Mouse (Mus musculus): ENCODE measurements at regions not wholly inside any gene's neighbourhood (a gene's known extent, or its start where the extent isn't known, plus 50 kb on each side); places are given as distances from the start of the nearest gene placed in this dataset.

DNA sequence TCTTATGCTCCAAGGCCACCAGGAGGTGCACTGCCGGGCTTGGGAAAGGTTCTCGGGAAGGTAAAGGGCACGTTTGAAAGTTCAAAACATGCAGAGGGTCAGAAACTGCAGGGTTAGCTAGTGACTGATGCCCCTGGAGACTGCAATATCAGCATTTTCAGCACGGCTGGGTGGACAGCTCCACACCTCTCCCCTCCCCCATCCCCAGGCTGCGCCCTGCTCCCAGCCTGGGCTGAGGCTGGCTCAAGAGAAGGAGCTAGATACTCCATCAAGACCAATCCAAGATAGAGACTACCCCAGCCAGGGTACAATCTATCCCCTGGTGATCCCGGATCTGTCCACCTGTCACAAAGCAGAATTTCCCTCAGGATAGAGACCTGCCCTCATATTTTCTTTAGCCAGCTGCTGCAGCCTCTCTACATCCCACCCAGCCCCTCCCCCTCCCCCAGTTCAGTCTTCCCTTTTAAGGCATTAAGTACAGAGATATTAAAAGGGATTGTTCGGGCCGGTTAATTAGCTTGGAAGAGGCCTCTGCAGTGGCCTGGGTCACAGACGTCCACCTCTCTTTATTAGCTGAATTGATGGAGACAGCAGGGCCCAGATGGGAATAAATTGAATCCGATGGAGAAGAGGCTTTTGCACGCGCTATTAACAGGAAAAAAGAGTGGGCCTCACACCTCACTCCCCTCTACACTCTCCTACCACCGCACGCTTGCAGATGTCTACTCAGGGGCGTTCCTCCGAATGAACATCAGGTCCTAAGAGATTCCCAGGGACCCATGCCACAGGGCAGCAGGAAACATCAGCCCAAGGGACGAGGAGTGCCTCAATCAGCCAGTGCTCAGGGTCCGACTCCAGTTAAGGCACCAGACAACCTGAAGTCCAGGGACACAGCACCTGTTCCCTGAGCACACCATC lies 119.8 kb downstream of the Plxna1 start:
- Histone ChIP-seq H3K9me3 (replicated peaks; ENCODE audit: control insufficient read depth, low read length) (no peaks in the 10 kb centered on the region), H3K36me3 (replicated peaks; ENCODE audit: control insufficient read depth, insufficient read depth, low read depth, low read length) (no peaks in the 10 kb centered on the region), H3K9ac (replicated peaks; ENCODE audit: low read length) (no peak overlapping the region), H3K4me1 (ENCODE audit: control insufficient read depth, insufficient read depth, low read length) (no peaks in the 10 kb centered on the region), H3K27ac (replicated peaks; ENCODE audit: low read depth, low read length) (no peak overlapping the region), H3K4me2 (ENCODE audit: low read depth, low read length) (no peak overlapping the region), H3K4me3 (ENCODE audit: low read depth, low read length) (no peak overlapping the region), H3K27me3 (ENCODE audit: control insufficient read depth, insufficient read depth, low read length) (no peaks in the 10 kb centered on the region)
- ATAC-seq (replicated peaks; ENCODE audit: insufficient number of reproducible peaks, low FRiP score, low TSS enrichment, low read depth) (peak; percentile 73; the same call in 1 of the 2 replicates), DNase-seq (ENCODE audit: low spot score) (peak; percentile 71)
- 21% methylated on average over 18 of the region's 18 CpGs for WGBS

DNA sequence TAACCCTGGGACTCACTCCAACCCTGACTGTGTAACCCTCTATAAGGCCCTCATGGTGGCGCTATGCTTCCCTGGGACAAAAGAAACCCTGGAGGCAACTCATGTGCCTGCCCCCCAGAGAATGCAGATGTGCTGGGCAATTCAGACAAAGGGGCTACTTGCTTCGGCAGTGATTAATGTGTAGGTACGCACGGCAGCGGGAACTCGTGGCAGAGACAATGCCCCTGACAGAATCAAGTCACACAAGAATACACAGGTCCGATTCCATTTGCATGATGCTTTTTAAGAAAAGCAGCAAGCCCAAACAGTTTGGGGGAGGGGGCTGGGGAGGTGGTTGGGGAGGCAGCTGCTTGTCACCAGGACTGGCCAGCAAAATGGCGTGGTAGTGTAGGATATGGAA lies 116.9 kb downstream of the Plxna1 start:
- H3K4me1 ChIP-seq (ENCODE audit: control insufficient read depth, insufficient read depth, low read length) = no peaks in the 10 kb centered on the region
- H3K27ac ChIP-seq (replicated peaks; ENCODE audit: low read depth, low read length) = no peak overlapping the region
- no peak overlapping the region for H3K9ac ChIP-seq (replicated peaks; ENCODE audit: low read length)
- H3K36me3 ChIP-seq (replicated peaks; ENCODE audit: control insufficient read depth, insufficient read depth, low read depth, low read length) = no peaks in the 10 kb centered on the region
- ATAC-seq (replicated peaks; ENCODE audit: insufficient number of reproducible peaks, low FRiP score, low TSS enrichment, low read depth) (no peak), DNase-seq (ENCODE audit: low spot score) (no peak)
- no peaks in the 10 kb centered on the region for H3K27me3 ChIP-seq (ENCODE audit: control insufficient read depth, insufficient read depth, low read length)
- no peaks in the 10 kb centered on the region for H3K9me3 ChIP-seq (replicated peaks; ENCODE audit: control insufficient read depth, low read length)
- 61% methylated on average over 8 of the region's 8 CpGs for WGBS
- no peak overlapping the region for H3K4me2 ChIP-seq (ENCODE audit: low read depth, low read length)
- no peak overlapping the region for H3K4me3 ChIP-seq (ENCODE audit: low read depth, low read length)

DNA sequence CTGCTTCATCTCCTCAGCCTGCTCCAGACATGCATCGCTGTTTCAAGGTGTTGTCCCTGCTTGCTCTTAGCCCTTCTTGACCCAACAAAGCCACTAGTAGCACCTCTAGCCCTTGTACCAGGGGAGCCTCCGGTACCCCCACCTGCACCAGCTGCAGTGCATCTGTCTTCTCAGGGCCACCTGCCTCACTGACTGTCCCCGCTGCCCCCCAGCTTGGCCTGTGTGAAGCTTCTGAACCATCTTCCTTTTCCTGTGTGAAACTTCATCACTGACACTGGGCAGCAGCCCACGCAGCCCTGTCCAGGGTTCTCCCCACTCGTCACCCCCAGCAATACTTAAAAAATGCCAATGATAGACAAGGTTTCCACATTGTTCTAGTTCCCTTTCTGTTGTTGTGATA lies 116.2 kb downstream of the Plxna1 start:
- Histone ChIP-seq H3K36me3 (replicated peaks; ENCODE audit: control insufficient read depth, insufficient read depth, low read depth, low read length) (no peaks in the 10 kb centered on the region), H3K4me3 (ENCODE audit: low read depth, low read length) (no peak overlapping the region), H3K27ac (replicated peaks; ENCODE audit: low read depth, low read length) (no peak overlapping the region), H3K4me2 (ENCODE audit: low read depth, low read length) (no peak overlapping the region), H3K9ac (replicated peaks; ENCODE audit: low read length) (no peak overlapping the region), H3K4me1 (ENCODE audit: control insufficient read depth, insufficient read depth, low read length) (no peaks in the 10 kb centered on the region), H3K9me3 (replicated peaks; ENCODE audit: control insufficient read depth, low read length) (no peaks in the 10 kb centered on the region), H3K27me3 (ENCODE audit: control insufficient read depth, insufficient read depth, low read length) (no peaks in the 10 kb centered on the region)
- ATAC-seq (replicated peaks; ENCODE audit: insufficient number of reproducible peaks, low FRiP score, low TSS enrichment, low read depth) = no peak
- no peak for DNase-seq (ENCODE audit: low spot score)
- WGBS = 92% methylated on average over 5 of the region's 5 CpGs

DNA sequence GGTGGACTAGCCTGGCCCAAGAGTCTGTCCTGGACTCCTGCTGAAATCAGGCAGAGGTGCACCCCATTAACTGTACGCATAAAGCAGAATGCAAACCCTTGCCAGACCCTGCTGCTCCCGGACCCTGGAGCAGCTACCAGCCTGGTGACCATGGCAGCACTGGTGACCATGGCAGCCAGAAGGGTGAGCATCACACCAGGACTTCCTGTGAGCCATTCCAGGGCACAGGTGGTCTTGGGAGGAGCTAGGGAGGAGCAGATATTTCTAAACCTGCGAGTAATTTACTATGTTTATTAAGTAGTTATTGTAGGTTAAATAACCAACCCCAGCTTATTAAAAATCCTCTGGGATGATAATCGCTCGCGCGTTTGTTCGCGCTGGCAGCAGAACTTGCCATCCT lies 113.8 kb downstream of the Plxna1 start:
- Histone ChIP-seq H3K36me3 (replicated peaks; ENCODE audit: control insufficient read depth, insufficient read depth, low read depth, low read length) (no peaks in the 10 kb centered on the region), H3K9me3 (replicated peaks; ENCODE audit: control insufficient read depth, low read length) (no peaks in the 10 kb centered on the region), H3K4me3 (ENCODE audit: low read depth, low read length) (no peak overlapping the region), H3K4me1 (ENCODE audit: control insufficient read depth, insufficient read depth, low read length) (no peaks in the 10 kb centered on the region), H3K27me3 (ENCODE audit: control insufficient read depth, insufficient read depth, low read length) (no peaks in the 10 kb centered on the region), H3K9ac (replicated peaks; ENCODE audit: low read length) (no peak overlapping the region), H3K27ac (replicated peaks; ENCODE audit: low read depth, low read length) (no peak overlapping the region), H3K4me2 (ENCODE audit: low read depth, low read length) (no peak overlapping the region)
- ATAC-seq (replicated peaks; ENCODE audit: insufficient number of reproducible peaks, low FRiP score, low TSS enrichment, low read depth) = no peak
- no peak for DNase-seq (ENCODE audit: low spot score)
- 77% methylated on average over 9 of the region's 9 CpGs for WGBS

- 83% methylated on average over 8 of the region's 8 CpGs for WGBS
- H3K4me2 ChIP-seq (ENCODE audit: low read depth, low read length) = no peak overlapping the region
- H3K9ac ChIP-seq (replicated peaks; ENCODE audit: low read length) = no peak overlapping the region
- no peaks in the 10 kb centered on the region for H3K4me1 ChIP-seq (ENCODE audit: control insufficient read depth, insufficient read depth, low read length)
- no peaks in the 10 kb centered on the region for H3K27me3 ChIP-seq (ENCODE audit: control insufficient read depth, insufficient read depth, low read length)
- H3K36me3 ChIP-seq (replicated peaks; ENCODE audit: control insufficient read depth, insufficient read depth, low read depth, low read length) = no peaks in the 10 kb centered on the region
- H3K27ac ChIP-seq (replicated peaks; ENCODE audit: low read depth, low read length) = no peak overlapping the region
- ATAC-seq (replicated peaks; ENCODE audit: insufficient number of reproducible peaks, low FRiP score, low TSS enrichment, low read depth) (no peak), DNase-seq (ENCODE audit: low spot score) (no peak)
- H3K4me3 ChIP-seq (ENCODE audit: low read depth, low read length) = no peak overlapping the region
- no peaks in the 10 kb centered on the region for H3K9me3 ChIP-seq (replicated peaks; ENCODE audit: control insufficient read depth, low read length)
Measured at GRCm38 (mm10) chr6:89249303-89249702, 113.1 kb downstream of the Plxna1 start.

GRCm38 (mm10) chr6:89251641-89252040 lies 110.8 kb downstream of the Plxna1 start:
- Histone ChIP-seq H3K9ac (replicated peaks; ENCODE audit: low read length) (no peak overlapping the region), H3K27me3 (ENCODE audit: control insufficient read depth, insufficient read depth, low read length) (no peaks in the 10 kb centered on the region), H3K27ac (replicated peaks; ENCODE audit: low read depth, low read length) (no peak overlapping the region), H3K36me3 (replicated peaks; ENCODE audit: control insufficient read depth, insufficient read depth, low read depth, low read length) (no peaks in the 10 kb centered on the region), H3K4me1 (ENCODE audit: control insufficient read depth, insufficient read depth, low read length) (no peaks in the 10 kb centered on the region), H3K9me3 (replicated peaks; ENCODE audit: control insufficient read depth, low read length) (no peaks in the 10 kb centered on the region), H3K4me3 (ENCODE audit: low read depth, low read length) (no peak overlapping the region), H3K4me2 (ENCODE audit: low read depth, low read length) (no peak overlapping the region)
- DNase-seq (ENCODE audit: low spot score) = no peak
- no peak for ATAC-seq (replicated peaks; ENCODE audit: insufficient number of reproducible peaks, low FRiP score, low TSS enrichment, low read depth)
- 91% methylated on average over 4 of the region's 4 CpGs for WGBS

DNA sequence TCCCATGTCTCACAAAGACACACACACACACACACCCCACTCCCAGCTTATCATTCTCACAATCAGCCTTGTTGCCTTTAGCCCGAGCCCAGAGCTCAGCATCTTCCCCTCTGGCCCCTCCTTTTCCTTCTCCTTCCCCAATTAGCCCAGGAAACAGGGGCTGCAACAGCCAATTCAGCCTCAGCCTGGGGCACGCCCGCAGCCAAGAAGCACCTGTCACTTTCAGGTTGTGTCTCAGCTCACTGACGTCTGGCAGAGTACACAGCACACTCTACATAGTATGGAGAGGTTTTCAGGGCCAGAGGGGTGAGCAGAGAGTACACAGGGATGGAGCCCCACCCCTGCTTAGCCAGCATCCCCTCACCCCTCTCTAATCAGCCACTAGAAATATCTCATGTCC lies 106.4 kb downstream of the Plxna1 start:
- Histone ChIP-seq H3K27ac (replicated peaks; ENCODE audit: low read depth, low read length) (no peak overlapping the region), H3K4me2 (ENCODE audit: low read depth, low read length) (no peak overlapping the region)

DNA sequence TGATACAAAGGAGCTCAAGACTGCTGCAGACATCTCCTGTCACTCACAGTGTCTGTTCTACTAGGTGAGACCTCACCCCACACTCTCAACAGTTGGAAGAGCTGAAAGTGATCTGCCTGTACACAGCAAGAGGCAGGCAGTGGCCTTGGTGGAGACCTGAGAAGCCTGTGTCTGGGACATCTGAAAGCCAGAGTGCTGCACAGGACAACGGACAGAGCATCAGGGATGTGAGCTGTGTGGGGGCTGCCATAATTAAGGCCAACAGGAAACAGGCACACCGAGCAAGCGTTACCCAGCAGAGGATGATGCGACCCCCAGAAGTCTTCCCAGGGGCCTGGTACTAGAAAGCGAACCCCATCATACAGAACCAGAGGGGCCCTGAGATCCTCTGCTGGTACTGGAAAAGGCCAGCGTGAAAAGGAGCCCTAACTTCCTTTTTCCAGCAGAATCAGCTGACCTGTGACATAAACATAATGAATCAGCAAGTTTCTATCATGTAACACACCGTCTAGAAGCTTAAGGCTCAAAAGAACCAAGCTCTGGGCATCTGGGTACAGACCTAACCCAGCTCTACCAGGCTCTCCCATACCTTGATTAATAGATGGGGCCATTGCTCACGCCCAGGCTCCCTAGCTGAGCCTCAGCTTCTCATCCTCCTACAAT lies 105.7 kb downstream of the Plxna1 start:
- Histone ChIP-seq H3K36me3 (replicated peaks; ENCODE audit: control insufficient read depth, insufficient read depth, low read depth, low read length) (no peaks in the 10 kb centered on the region), H3K9me3 (replicated peaks; ENCODE audit: control insufficient read depth, low read length) (no peaks in the 10 kb centered on the region), H3K4me3 (ENCODE audit: low read depth, low read length) (no peak overlapping the region), H3K4me1 (ENCODE audit: control insufficient read depth, insufficient read depth, low read length) (no peaks in the 10 kb centered on the region), H3K9ac (replicated peaks; ENCODE audit: low read length) (no peak overlapping the region), H3K4me2 (ENCODE audit: low read depth, low read length) (no peak overlapping the region), H3K27me3 (ENCODE audit: control insufficient read depth, insufficient read depth, low read length) (no peaks in the 10 kb centered on the region), H3K27ac (replicated peaks; ENCODE audit: low read depth, low read length) (no peak overlapping the region)
- 71% methylated on average over 8 of the region's 8 CpGs for WGBS
- ATAC-seq (replicated peaks; ENCODE audit: insufficient number of reproducible peaks, low FRiP score, low TSS enrichment, low read depth) = no peak
- no peak for DNase-seq (ENCODE audit: low spot score)

More for the DNA sequence above, 106.4 kb downstream of the Plxna1 start:
- Histone ChIP-seq H3K4me1 (ENCODE audit: control insufficient read depth, insufficient read depth, low read length) (no peaks in the 10 kb centered on the region), H3K9ac (replicated peaks; ENCODE audit: low read length) (no peak overlapping the region), H3K9me3 (replicated peaks; ENCODE audit: control insufficient read depth, low read length) (no peaks in the 10 kb centered on the region), H3K4me3 (ENCODE audit: low read depth, low read length) (no peak overlapping the region), H3K36me3 (replicated peaks; ENCODE audit: control insufficient read depth, insufficient read depth, low read depth, low read length) (no peaks in the 10 kb centered on the region), H3K27me3 (ENCODE audit: control insufficient read depth, insufficient read depth, low read length) (no peaks in the 10 kb centered on the region)
- 31% methylated on average over 4 of the region's 4 CpGs for WGBS
- no peak for ATAC-seq (replicated peaks; ENCODE audit: insufficient number of reproducible peaks, low FRiP score, low TSS enrichment, low read depth)
- DNase-seq (ENCODE audit: low spot score) = no peak

Measured in embryonic facial prominence, embryonic 11.5 days (tissue).